Mouse (Mus musculus): Measurements from ENCODE around the gene P2ry14.

- TF ChIP-seq CTCF (IDR thresholded peaks at IDR 0.05; ENCODE audit: low read depth, low read length) = no peak
- no peak for TF ChIP-seq POLR2A (IDR thresholded peaks at IDR 0.05; ENCODE audit: extremely low read depth, insufficient read depth, low read length)
Measured at GRCm38 (mm10) chr3:59104462-59104861, 49.0 kb downstream of the P2ry14 start.

Measured in liver, adult 2 months (tissue).